Mouse (Mus musculus) lung, postnatal 36 days (tissue): ENCODE data around the gene Prr27.

Experiments
- DNase-seq: peaks from one replicate; pipeline ENCODE4 v3.0.0; 2022; ENCODE audit warnings: mixed read lengths

The Prr27 gene

GRCm38 (mm10) chr5:87825386-87825785, at the start of gene Prr27:
TSS of gene Prr27 (plus strand) at chr5:87825686.
- no peak for DNase-seq

GRCm38 (mm10) chr5:87782731-87783130, 42.8 kb upstream of the Prr27 start:
- no peak for DNase-seq

DNA sequence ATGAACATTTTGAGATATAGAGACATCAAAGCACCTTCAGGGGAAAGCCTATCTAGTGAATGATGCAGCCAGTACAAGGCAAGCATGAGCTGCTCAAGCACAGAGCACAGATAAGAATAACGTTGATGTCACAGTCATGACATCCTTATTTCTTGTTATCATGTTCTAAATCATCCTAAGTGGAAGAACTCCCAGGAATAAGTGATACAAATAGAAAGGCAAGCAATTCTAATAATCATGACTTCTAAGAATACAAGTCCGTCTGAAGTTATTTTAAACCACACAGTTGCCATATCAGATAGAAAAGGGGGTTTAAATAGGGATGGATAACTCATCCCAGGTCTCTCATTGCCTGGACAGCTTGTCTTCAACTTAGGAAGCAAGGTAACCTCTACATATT, 17.7 kb upstream of the Prr27 start, which contains the start of gene Csn1s2b:
TSS of gene Csn1s2b (plus strand) at position 301 of the 400 bp plus-strand sequence.
- no peak for DNase-seq

GRCm38 (mm10) chr5:87809253-87809652, 16.2 kb upstream of the Prr27 start:
- DNase-seq, result no peak

- no peak for DNase-seq
Measured at GRCm38 (mm10) chr5:87855136-87855716, 29.7 kb downstream of the Prr27 start.

DNA sequence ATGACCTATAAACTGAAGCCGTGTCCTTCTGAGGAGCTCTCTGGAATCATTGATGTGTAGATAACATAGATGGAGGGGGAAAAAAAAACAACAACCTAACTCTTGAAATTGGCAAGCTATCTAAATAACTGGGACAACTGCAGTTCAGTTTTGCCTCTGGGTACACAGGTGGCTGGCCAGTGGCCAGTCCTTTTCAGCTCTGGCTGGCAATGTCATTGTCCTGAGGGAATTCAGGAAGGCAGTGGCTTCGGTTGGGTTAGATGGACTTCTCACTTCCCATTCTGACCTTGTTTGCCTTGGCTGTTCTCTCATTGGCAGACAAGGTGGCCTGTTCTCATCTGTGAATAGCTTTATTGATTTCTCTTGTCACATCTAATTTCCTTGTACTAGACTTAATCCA, 44.6 kb downstream of the Prr27 start:
- DNase-seq, result no peak

- DNase-seq, result no peak
Measured at GRCm38 (mm10) chr5:87871423-87871822, 45.9 kb downstream of the Prr27 start.

- no peak for DNase-seq
Measured at GRCm38 (mm10) chr5:87884729-87885128, 59.2 kb downstream of the Prr27 start, which contains the start of gene Odam. TSS of gene Odam (plus strand) at chr5:87885029.
